Mouse (Mus musculus) hindbrain, embryonic 14.5 days (tissue): ENCODE measurements at regions not wholly inside any gene's neighbourhood (a gene's known extent, or its start where the extent isn't known, plus 50 kb on each side); places are given as distances from the start of the nearest gene placed in this dataset.

Experiments
- ATAC-seq: fragments of 200-750 bp; cut with Nextera tagmentation; 2 replicates; pipeline ENCODE4 v1.8.0; 2017; ENCODE audit warnings: moderate number of reproducible peaks, mild to moderate bottlenecking, moderate TSS enrichment, moderate library complexity; ENCODE audit not compliant: low FRiP score
- DNase-seq: peaks from one replicate; pipeline ENCODE4 v3.0.0-alpha.2; 2015; ENCODE audit warnings: low spot score
- H3K27ac ChIP-seq: fragments of 300-500 bp; sonication (generic); 2 replicates; pipeline ENCODE4 v1.5.1; 2014; ENCODE audit warnings: mild to moderate bottlenecking, moderate library complexity
- H3K27me3 ChIP-seq: fragments of 300-500 bp; sonication (generic); 2 replicates; pipeline ENCODE4 v1.6.1; 2014; ENCODE audit warnings: mild to moderate bottlenecking, low read length, mixed read lengths; ENCODE audit not compliant: control insufficient read depth, insufficient read depth
- H3K36me3 ChIP-seq: fragments of 300-500 bp; sonication (generic); replicated peaks from 2 replicates; pipeline ENCODE4 v1.6.1; 2014; ENCODE audit not compliant: control insufficient read depth, insufficient read depth
- H3K4me1 ChIP-seq: fragments of 300-500 bp; sonication (generic); replicated peaks from 2 replicates; pipeline ENCODE4 v1.6.1; 2014; ENCODE audit warnings: antibody characterized with exemption, low read length, mixed read lengths; ENCODE audit not compliant: control insufficient read depth, insufficient read depth
- H3K4me2 ChIP-seq: fragments of 300-500 bp; sonication (generic); replicated peaks from 2 replicates; pipeline ENCODE4 v1.6.1; 2014; ENCODE audit warnings: mild to moderate bottlenecking, moderate library complexity
- H3K4me3 ChIP-seq: fragments of 300-500 bp; sonication (generic); replicated peaks from 2 replicates; pipeline ENCODE4 v1.5.1; 2014; ENCODE audit warnings: mild to moderate bottlenecking, low read length
- H3K9ac ChIP-seq: fragments of 300-500 bp; sonication (generic); 2 replicates; pipeline ENCODE4 v1.6.1; 2014
- H3K9me3 ChIP-seq: fragments of 300-500 bp; sonication (generic); 2 replicates; pipeline ENCODE4 v1.6.1; 2016; ENCODE audit warnings: low read length; ENCODE audit not compliant: control insufficient read depth
- WGBS: fragments of 180-500 bp; shearing (Covaris S2); extraction: QIAGEN DNeasy Blood & Tissue Kit; methylation state at CpG from one replicate; pipeline ENCODE4 v1.1.7; 2014; 5-methylcytosine and 5-hydroxymethylcytosine counted together

- Histone ChIP-seq H3K27ac (no peak overlapping the region), H3K36me3 (no peaks in the 10 kb centered on the region), H3K4me1 (no peaks in the 10 kb centered on the region), H3K9me3 (no peaks in the 10 kb centered on the region), H3K9ac (no peak overlapping the region), H3K4me3 (no peak overlapping the region), H3K4me2 (no peak overlapping the region), H3K27me3 (no peaks in the 10 kb centered on the region)
- DNase-seq = no peak
- ATAC-seq = no peak
- 45% methylated on average over 3 of the region's 3 CpGs for WGBS
These were observed 232.7 kb upstream of the Atxn7l3b start for GRCm38 (mm10) chr10:113161486-113161885.

DNA sequence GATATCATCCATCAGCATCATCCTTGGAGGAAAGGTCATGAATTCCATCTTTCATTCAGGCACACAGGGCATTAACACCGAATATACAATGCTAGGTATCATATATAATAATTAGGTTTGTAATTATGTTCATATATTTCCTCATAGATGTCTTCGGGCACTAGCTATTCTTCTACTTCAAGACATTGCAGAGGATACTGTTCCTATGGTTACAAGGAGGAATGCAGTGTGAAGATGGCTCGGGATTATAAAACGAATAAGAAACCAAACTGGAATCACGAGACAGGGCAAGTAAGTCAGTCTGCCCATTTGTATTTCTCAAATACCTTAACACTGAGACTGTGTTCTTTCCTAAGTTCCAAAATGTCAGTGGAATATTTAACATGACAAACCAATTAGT is 231.3 kb upstream of the Atxn7l3b start:
- Histone ChIP-seq H3K9ac (no peak overlapping the region), H3K9me3 (no peaks in the 10 kb centered on the region), H3K4me3 (no peak overlapping the region), H3K36me3 (no peaks in the 10 kb centered on the region), H3K27me3 (no peaks in the 10 kb centered on the region), H3K4me2 (no peak overlapping the region), H3K27ac (no peak overlapping the region), H3K4me1 (no peaks in the 10 kb centered on the region)
- ATAC-seq (no peak), DNase-seq (no peak)
- WGBS = 53% methylated on average over 5 of the region's 5 CpGs

DNA sequence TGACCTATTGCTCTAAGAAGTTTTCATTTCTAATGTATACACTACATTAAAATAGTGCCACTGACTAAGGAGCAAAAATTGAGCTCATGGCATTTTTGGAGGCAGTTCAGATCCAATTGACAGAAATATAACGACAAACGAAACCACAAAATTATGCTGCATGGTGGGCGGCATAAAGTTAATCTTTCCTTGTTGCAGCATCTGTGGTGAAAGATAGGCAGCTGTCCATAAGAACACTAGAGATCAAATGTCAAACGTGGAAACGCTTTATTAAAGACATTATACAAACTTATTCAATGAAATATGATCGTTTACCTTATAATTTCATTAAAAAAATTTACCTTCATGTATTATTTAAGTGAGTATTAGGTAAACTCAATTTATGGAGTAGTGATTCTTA is 230.2 kb upstream of the Atxn7l3b start:
- H3K4me1 ChIP-seq = no peaks in the 10 kb centered on the region
- DNase-seq = no peak
- no peaks in the 10 kb centered on the region for H3K27me3 ChIP-seq
- no peaks in the 10 kb centered on the region for H3K36me3 ChIP-seq
- H3K9ac ChIP-seq = no peak overlapping the region
- WGBS = 83% methylated on average over 6 of the region's 6 CpGs
- H3K4me2 ChIP-seq = no peak overlapping the region
- no peaks in the 10 kb centered on the region for H3K9me3 ChIP-seq
- no peak for ATAC-seq
- no peak overlapping the region for H3K27ac ChIP-seq
- no peak overlapping the region for H3K4me3 ChIP-seq

DNA sequence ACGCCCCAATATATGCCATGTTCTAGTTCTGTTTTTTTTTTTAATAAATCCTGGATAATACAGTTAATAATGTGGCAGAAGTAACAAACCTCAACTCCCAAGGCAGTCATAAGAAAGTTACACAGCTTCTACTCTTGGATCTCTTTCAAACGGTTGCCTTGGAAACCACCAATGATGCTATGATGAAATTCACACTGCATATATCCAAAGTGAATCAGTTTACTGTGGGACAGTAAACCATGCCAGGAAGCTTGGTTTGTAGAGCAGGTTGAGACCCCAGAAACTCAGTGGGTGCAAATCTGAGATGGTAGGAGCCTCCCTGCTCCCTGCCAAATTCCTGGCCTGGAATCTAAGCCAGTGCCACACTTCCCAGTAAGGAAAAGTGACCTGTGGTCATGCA is 212.8 kb upstream of the Atxn7l3b start:
- H3K9me3 ChIP-seq = 0 out of 2 replicates have a peak, but pooled peaks cover 4% of the 10 kb centered on the region
- no peak overlapping the region for H3K9ac ChIP-seq
- H3K27ac ChIP-seq = no peak overlapping the region
- H3K27me3 ChIP-seq = no peaks in the 10 kb centered on the region
- H3K4me1 ChIP-seq = no peaks in the 10 kb centered on the region
- DNase-seq (peak; percentile 52), ATAC-seq (no peak)
- WGBS = 76% methylated on average over 2 of the region's 2 CpGs
- no peak overlapping the region for H3K4me3 ChIP-seq
- no peaks in the 10 kb centered on the region for H3K36me3 ChIP-seq
- no peak overlapping the region for H3K4me2 ChIP-seq

- Histone ChIP-seq H3K36me3 (no peaks in the 10 kb centered on the region), H3K27me3 (no peaks in the 10 kb centered on the region), H3K9ac (no peak overlapping the region), H3K27ac (no peak overlapping the region), H3K4me1 (no peaks in the 10 kb centered on the region), H3K4me3 (no peak overlapping the region), H3K9me3 (no peaks in the 10 kb centered on the region), H3K4me2 (no peak overlapping the region)
- WGBS = 95% methylated on average over 1 of the region's 1 CpGs
- DNase-seq = no peak
- ATAC-seq = no peak
These were observed 186.2 kb upstream of the Atxn7l3b start for GRCm38 (mm10) chr10:113114999-113115398.

DNA sequence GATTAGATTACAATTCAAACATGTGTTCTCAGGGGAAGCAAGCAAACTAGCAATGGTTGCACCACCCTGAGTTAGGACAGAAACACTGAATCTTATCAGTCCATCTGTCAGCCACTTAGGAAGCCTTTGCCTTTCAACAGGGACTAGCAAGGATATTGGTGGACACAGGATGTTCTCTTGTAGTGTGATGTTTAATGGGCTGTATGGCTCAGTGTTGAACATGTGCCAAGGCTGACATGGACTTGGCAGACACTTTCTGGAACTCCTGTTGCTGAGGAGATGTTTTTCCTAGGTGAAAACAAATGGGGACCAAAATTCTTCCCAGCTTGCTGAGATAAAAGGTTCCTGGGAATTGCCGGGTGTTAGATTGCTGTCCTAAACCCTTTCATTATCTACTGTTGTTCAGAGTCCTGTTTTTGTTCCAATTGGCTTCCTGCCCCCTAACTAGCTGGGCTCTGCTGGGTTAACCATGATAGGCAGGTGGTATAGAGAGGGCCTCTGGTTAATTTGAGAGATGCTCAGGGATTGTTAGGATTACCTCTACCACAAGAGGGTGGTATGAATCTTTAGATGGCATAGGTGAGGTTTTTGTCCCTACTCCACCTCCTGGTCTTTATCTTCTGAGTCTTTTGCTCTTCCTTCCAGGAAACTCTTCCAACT is 177.1 kb upstream of the Atxn7l3b start:
- no peak overlapping the region for H3K9ac ChIP-seq
- DNase-seq (peak; percentile 52), ATAC-seq (peak; percentile 75; the same call in 1 of the 2 replicates)
- WGBS = 36% methylated on average over 1 of the region's 1 CpGs
- no peak overlapping the region for H3K27ac ChIP-seq
- H3K27me3 ChIP-seq = no peaks in the 10 kb centered on the region
- no peak overlapping the region for H3K4me3 ChIP-seq
- no peaks in the 10 kb centered on the region for H3K9me3 ChIP-seq
- no peaks in the 10 kb centered on the region for H3K36me3 ChIP-seq
- no peaks in the 10 kb centered on the region for H3K4me1 ChIP-seq
- no peak overlapping the region for H3K4me2 ChIP-seq

DNA sequence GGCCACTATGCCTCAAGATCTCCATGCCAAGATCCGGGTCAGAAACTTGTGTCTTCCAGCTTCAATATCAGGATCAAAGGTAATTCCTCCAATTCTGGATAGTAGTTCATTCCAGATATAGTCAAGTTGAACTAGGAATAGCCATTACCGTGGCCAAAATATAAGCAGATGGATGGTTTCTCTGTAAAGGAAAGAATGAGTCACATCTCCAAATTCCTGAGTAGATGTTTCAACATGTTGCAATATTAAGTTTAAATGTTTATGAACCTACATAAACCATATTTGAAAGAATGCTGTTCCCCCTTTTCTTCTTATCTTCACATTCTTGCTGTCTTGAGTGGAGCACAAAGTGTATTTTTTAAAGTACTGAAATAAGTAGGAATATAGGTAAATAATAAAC is 176.5 kb upstream of the Atxn7l3b start:
- Histone ChIP-seq H3K27ac (no peak overlapping the region), H3K27me3 (no peaks in the 10 kb centered on the region), H3K4me2 (no peak overlapping the region), H3K4me1 (no peaks in the 10 kb centered on the region), H3K9ac (no peak overlapping the region), H3K36me3 (no peaks in the 10 kb centered on the region), H3K9me3 (no peaks in the 10 kb centered on the region), H3K4me3 (no peak overlapping the region)
- ATAC-seq (no peak), DNase-seq (no peak)
- WGBS = 92% methylated on average over 2 of the region's 2 CpGs
